10 mouse cellular contexts compared by ENCODE assay signal in the genomic region with DNA sequence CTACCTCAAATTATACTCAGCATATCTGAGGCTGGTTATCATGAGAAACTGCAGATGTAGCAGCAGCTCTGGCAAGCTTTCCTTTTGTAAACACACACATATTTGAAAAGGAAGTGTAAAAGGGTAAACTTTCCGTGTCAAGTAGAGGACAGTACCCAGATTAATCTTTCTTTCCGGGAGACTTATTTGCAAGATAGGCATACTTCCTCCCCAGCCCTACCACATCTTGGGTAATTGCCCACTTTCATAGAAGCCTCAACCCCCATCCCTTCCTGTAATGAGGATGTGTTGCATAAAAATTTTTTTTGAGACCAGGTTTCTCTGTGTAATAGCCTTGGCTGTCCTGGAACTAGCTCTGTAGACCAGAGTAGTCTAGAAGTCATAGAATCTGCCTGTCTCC. TPM values are rescaled to one million over a fixed set of nuclear protein-coding genes. Genes with fewer than 3 reads are reported as not detected.
A peak's percentile ranks its signal among the peaks of the same experiment; 100 is the strongest.
DNase-seq lines count a peak whose midpoint lies in the region; ATAC-seq and TF ChIP-seq lines count a peak whose summit lies in the region.
"Had no signal": no experiment of that assay in that cellular context is flagged by ENCODE, and none has a peak within 500 bp of the region (broad histone marks: within the 10 kb centered on the region; RNA-seq: fewer than 3 reads in every experiment).

No protein-coding gene starts in this region.

- peaks cover 0 to 4% of the 10 kb centered on the region in 2 experiments; a peak in 2 of 4 replicates for H3K4me1 ChIP-seq in liver, embryonic 14.5 days (replicated peaks; ENCODE audit: control insufficient read depth in 2 of 2, insufficient read depth in 2 of 2, low read length in 1 of 2)
- H3K4me1 ChIP-seq in kidney, embryonic 15.5 days = no peaks in the 10 kb centered on the region
- H3K4me1 ChIP-seq in small intestine, adult 2 months (ENCODE audit: control insufficient read depth, insufficient read depth, insufficient read length, low read length) = peaks cover 15% of the 10 kb centered on the region
- H3K4me1 ChIP-seq in cerebellum, adult 2 months (ENCODE audit: control insufficient read depth, insufficient read depth, low read length) = no peaks in the 10 kb centered on the region
- H3K4me1 ChIP-seq in limb, embryonic 10.5 days = no peaks in the 10 kb centered on the region
- H3K4me1 ChIP-seq: liver, embryonic 13.5 days had no signal

- no peak overlapping the region for H3K4me2 ChIP-seq in liver, embryonic 14.5 days (ENCODE audit: low read depth)
- H3K4me2 ChIP-seq in kidney, embryonic 15.5 days = no peak overlapping the region
- H3K4me2 ChIP-seq: liver, embryonic 13.5 days had no signal

- H3K36me3 ChIP-seq in liver, embryonic 14.5 days (replicated peaks; ENCODE audit: control insufficient read depth, insufficient read depth, low read depth) = no peaks in the 10 kb centered on the region
- H3K36me3 ChIP-seq in kidney, embryonic 15.5 days = no peaks in the 10 kb centered on the region
- H3K36me3 ChIP-seq in small intestine, adult 2 months (ENCODE audit: control insufficient read depth, insufficient read depth, low read length) = no peaks in the 10 kb centered on the region
- no peaks in the 10 kb centered on the region for H3K36me3 ChIP-seq in limb, embryonic 10.5 days
- H3K36me3 ChIP-seq: liver, embryonic 13.5 days had no signal

- H3K9ac ChIP-seq in liver, embryonic 14.5 days (replicated peaks) = no peak overlapping the region
- no peak overlapping the region for H3K9ac ChIP-seq in kidney, embryonic 15.5 days
- H3K9ac ChIP-seq: liver, embryonic 13.5 days had no signal

- DNase-seq in liver, embryonic 14.5 days (ENCODE audit: low read depth in 3 of 3, low spot score in 3 of 3) = no peak
- DNase-seq in liver = no peak
- peak; percentile 13 for DNase-seq in NIH3T3 (ENCODE audit: low read depth)
- no peak for DNase-seq in cerebellum, adult 2 months
- no peak for DNase-seq in right cerebral cortex, postnatal 14 days
- DNase-seq in limb, embryonic 10.5 days (ENCODE audit: low spot score) = no peak
- DNase-seq: liver, embryonic 13.5 days; right cerebral cortex, postnatal 25 days had no signal

- 15% methylated on average over 2 of the region's 2 CpGs for WGBS in liver, embryonic 14.5 days (ENCODE audit: insufficient replicate concordance)
- WGBS in kidney, embryonic 15.5 days = 49% methylated on average over 2 of the region's 2 CpGs
- WGBS in small intestine, adult 2 months = 0% methylated on average over 2 of the region's 2 CpGs
- WGBS in cerebellum, adult 2 months = 83% methylated on average over 2 of the region's 2 CpGs
- 89% methylated on average over 2 of the region's 2 CpGs for WGBS in limb, embryonic 10.5 days

- TF ChIP-seq EP300 in liver, embryonic 14.5 days (IDR thresholded peaks at IDR 0.05; ENCODE audit: low read depth) = no peak

- no peak overlapping the region for H3K4me3 ChIP-seq in liver, embryonic 14.5 days (ENCODE audit: insufficient read depth in 1 of 2, low read depth in 2 of 2, low read length in 2 of 2)
- H3K4me3 ChIP-seq in kidney, embryonic 15.5 days (replicated peaks) = no peak overlapping the region
- no peak overlapping the region for H3K4me3 ChIP-seq in small intestine, adult 2 months (ENCODE audit: low read depth, low read length)
- H3K4me3 ChIP-seq in cerebellum, adult 2 months (replicated peaks; ENCODE audit: insufficient read depth, low read depth, low read length) = no peak overlapping the region
- H3K4me3 ChIP-seq in limb, embryonic 10.5 days = no peak overlapping the region
- H3K4me3 ChIP-seq: liver, embryonic 13.5 days had no signal

- H3K9me3 ChIP-seq in liver, embryonic 14.5 days (ENCODE audit: control insufficient read depth, low read length) = no peaks in the 10 kb centered on the region; the same call in 1 of the 2 replicates
- H3K9me3 ChIP-seq in kidney, embryonic 15.5 days (replicated peaks) = peaks cover 4% of the 10 kb centered on the region
- no peaks in the 10 kb centered on the region for H3K9me3 ChIP-seq in limb, embryonic 10.5 days (replicated peaks)

- TF ChIP-seq POLR2A in small intestine, adult 2 months (IDR thresholded peaks at IDR 0.05; ENCODE audit: low read depth, low read length) = no peak
- TF ChIP-seq POLR2A in cerebellum, adult 2 months (IDR thresholded peaks at IDR 0.05; ENCODE audit: borderline replicate concordance, insufficient read depth, low read length) = no peak

- H3K27me3 ChIP-seq in liver, embryonic 14.5 days (ENCODE audit: control insufficient read depth, insufficient read depth, low read length) = no peaks in the 10 kb centered on the region
- H3K27me3 ChIP-seq in kidney, embryonic 15.5 days = no peaks in the 10 kb centered on the region
- H3K27me3 ChIP-seq in small intestine, adult 2 months (ENCODE audit: control insufficient read depth, insufficient read depth, low read length) = no peaks in the 10 kb centered on the region
- H3K27me3 ChIP-seq in cerebellum, adult 2 months (ENCODE audit: control insufficient read depth, insufficient read depth, low read length) = no peaks in the 10 kb centered on the region
- H3K27me3 ChIP-seq in limb, embryonic 10.5 days (ENCODE audit: low read depth, poor library complexity, severe bottlenecking) = no peaks in the 10 kb centered on the region
- H3K27me3 ChIP-seq: liver, embryonic 13.5 days had no signal

- peak; percentile 23; the same call in 1 of the 2 replicates for ATAC-seq in liver, embryonic 14.5 days (ENCODE audit: insufficient read depth)
- no peak for ATAC-seq in kidney, embryonic 15.5 days (replicated peaks; ENCODE audit: low FRiP score)

- TF ChIP-seq CTCF in liver, embryonic 14.5 days (IDR thresholded peaks at IDR 0.05; ENCODE audit: low read depth) = no peak
- no peak for TF ChIP-seq CTCF in small intestine, adult 2 months (IDR thresholded peaks at IDR 0.05; ENCODE audit: extremely low read depth, insufficient read length, insufficient replicate concordance, low read depth, low read length)
- no peak for TF ChIP-seq CTCF in cerebellum, adult 2 months (IDR thresholded peaks at IDR 0.05; ENCODE audit: borderline replicate concordance, insufficient read depth, low read depth, low read length)

- H3K27ac ChIP-seq in liver, embryonic 14.5 days = no peak overlapping the region
- peak overlapping the region; percentile 60; the same call in 1 of the 2 replicates for H3K27ac ChIP-seq in kidney, embryonic 15.5 days
- H3K27ac ChIP-seq in small intestine, adult 2 months (ENCODE audit: insufficient read depth, low read depth, low read length) = peak overlapping the region; percentile 47
- H3K27ac ChIP-seq in cerebellum, adult 2 months (ENCODE audit: insufficient read depth, low read length) = no peak overlapping the region
- no peak overlapping the region for H3K27ac ChIP-seq in limb, embryonic 10.5 days
- H3K27ac ChIP-seq: liver, embryonic 13.5 days had no signal

RNA-seq across cellular contexts. Expression of a gene that starts 12.6 kb away (rescaled TPM):
- 5.2 TPM in 2 replicates for polyA plus RNA-seq in liver, embryonic 14.5 days (2012; rRNA removed)
- polyA plus RNA-seq in liver, embryonic 14.5 days (2014; fragmentation: Nextera tagmentation; extraction: Ambion mirVana) = 9.3 and 10.6 TPM in 2 replicates
- polyA plus RNA-seq in kidney, embryonic 15.5 days (2015; fragmentation: Nextera tagmentation; extraction: Ambion mirVana) = 30.2 and 33.8 TPM in 2 replicates
- 12.4 and 17.6 TPM in 2 replicates for polyA plus RNA-seq in small intestine, adult 2 months (2012; rRNA removed)
- 14.6 and 14.8 TPM in 2 replicates for polyA plus RNA-seq in cerebellum, adult 2 months (2012; rRNA removed)
- polyA plus RNA-seq in limb, embryonic 10.5 days (2016; fragmentation: Nextera tagmentation; extraction: Ambion mirVana) = 8.6 and 10.7 TPM in 2 replicates

RNA-seq across cellular contexts. Expression of a gene that starts 34.3 kb away (rescaled TPM):
- 9.0 and 10.3 TPM in 2 replicates for polyA plus RNA-seq in liver, embryonic 14.5 days (2012; rRNA removed)
- 21.5 and 22.6 TPM in 2 replicates for polyA plus RNA-seq in liver, embryonic 14.5 days (2014; fragmentation: Nextera tagmentation; extraction: Ambion mirVana)
- polyA plus RNA-seq in kidney, embryonic 15.5 days (2015; fragmentation: Nextera tagmentation; extraction: Ambion mirVana) = 54.8 and 56.7 TPM in 2 replicates
- polyA plus RNA-seq in small intestine, adult 2 months (2012; rRNA removed) = 12.0 and 25.8 TPM in 2 replicates
- polyA plus RNA-seq in cerebellum, adult 2 months (2012; rRNA removed) = 74.3 and 78.5 TPM in 2 replicates
- 47.3 and 51.9 TPM in 2 replicates for polyA plus RNA-seq in limb, embryonic 10.5 days (2016; fragmentation: Nextera tagmentation; extraction: Ambion mirVana)

RNA-seq across cellular contexts. Expression of a gene that starts 37.1 kb away (rescaled TPM):
- polyA plus RNA-seq in liver, embryonic 14.5 days (2012; rRNA removed) = 0.18 and 0.19 TPM in 2 replicates
- polyA plus RNA-seq in liver, embryonic 14.5 days (2014; fragmentation: Nextera tagmentation; extraction: Ambion mirVana) = 0.52 and 0.69 TPM in 2 replicates
- polyA plus RNA-seq in kidney, embryonic 15.5 days (2015; fragmentation: Nextera tagmentation; extraction: Ambion mirVana) = 0.55 TPM in 1 of 2 replicates, not detected in the other
- polyA plus RNA-seq in small intestine, adult 2 months (2012; rRNA removed) = 25.9 and 87.8 TPM in 2 replicates
- polyA plus RNA-seq in cerebellum, adult 2 months (2012; rRNA removed) = 0.17 and 0.28 TPM in 2 replicates
- polyA plus RNA-seq in limb, embryonic 10.5 days (2016; fragmentation: Nextera tagmentation; extraction: Ambion mirVana) = 0.05 and 0.21 TPM in 2 replicates

RNA-seq across cellular contexts. Expression of a gene that starts 57.2 kb away (rescaled TPM):
- polyA plus RNA-seq in liver, embryonic 14.5 days (2012; rRNA removed) = 0.46 TPM in 1 of 2 replicates, not detected in the other
- polyA plus RNA-seq in liver, embryonic 14.5 days (2014; fragmentation: Nextera tagmentation; extraction: Ambion mirVana) = 0.40 and 0.86 TPM in 2 replicates
- polyA plus RNA-seq in kidney, embryonic 15.5 days (2015; fragmentation: Nextera tagmentation; extraction: Ambion mirVana) = 0.40 and 0.83 TPM in 2 replicates
- not detected in 2 replicates for polyA plus RNA-seq in small intestine, adult 2 months (2012; rRNA removed)
- 0.30 TPM in 1 of 2 replicates, not detected in the other for polyA plus RNA-seq in cerebellum, adult 2 months (2012; rRNA removed)
- 2.2 TPM in 1 of 2 replicates, not detected in the other for polyA plus RNA-seq in limb, embryonic 10.5 days (2016; fragmentation: Nextera tagmentation; extraction: Ambion mirVana)

Comparison
In these comparisons a context has a peak if more than half of its experiments do, and no peak if none do; other contexts are left out.
1. H3K27ac ChIP-seq: peak in kidney, embryonic 15.5 days (single experiment) and small intestine, adult 2 months (single experiment); none in liver, embryonic 14.5 days (single experiment), cerebellum, adult 2 months (single experiment) and limb, embryonic 10.5 days (single experiment).
2. RNA of a gene that starts 37.1 kb away (polyA plus RNA-seq): 25.9 to 87.8 TPM in small intestine, adult 2 months; 0.18 to 0.69 TPM in liver, embryonic 14.5 days, 0.55 TPM in kidney, embryonic 15.5 days, 0.17 to 0.28 TPM in cerebellum, adult 2 months and 0.05 to 0.21 TPM in limb, embryonic 10.5 days; every median in the first group is over 10 times any median in the second.